Mouse (Mus musculus) limb, embryonic 13.5 days (tissue): ENCODE data around the gene Gm3488. TPM values are rescaled to one million over a fixed set of nuclear protein-coding genes. Genes with fewer than 3 reads are reported as not detected.
"Not testable (repeated sequence)": the region's sequence is repeated elsewhere in the genome, so short reads cannot be mapped to it uniquely, and the experiment has no call there.

Experiments used
- ATAC-seq: fragments of 200-750 bp; cut with Nextera tagmentation; 2 replicates; pipeline ENCODE4 v1.8.0; 2017; ENCODE audit warnings: low read depth, moderate number of reproducible peaks, moderate TSS enrichment; ENCODE audit not compliant: low FRiP score
- H3K27ac ChIP-seq: fragments of 300-500 bp; sonication (generic); 2 replicates; pipeline ENCODE4 v1.5.1; 2015; ENCODE audit warnings: inconsistent platforms, mild to moderate bottlenecking, moderate library complexity
- H3K27me3 ChIP-seq: fragments of 300-500 bp; sonication (generic); 2 replicates; pipeline ENCODE4 v1.6.1; 2015; ENCODE audit warnings: mild to moderate bottlenecking, inconsistent platforms
- H3K36me3 ChIP-seq: fragments of 300-500 bp; sonication (generic); 2 replicates; pipeline ENCODE4 v1.6.1; 2015; ENCODE audit warnings: inconsistent platforms, mild to moderate bottlenecking, moderate library complexity
- H3K4me1 ChIP-seq: fragments of 300-500 bp; sonication (generic); 2 replicates; pipeline ENCODE4 v1.6.1; 2015; ENCODE audit warnings: inconsistent platforms
- H3K4me2 ChIP-seq: fragments of 300-500 bp; sonication (generic); replicated peaks from 2 replicates; pipeline ENCODE4 v1.6.1; 2015; ENCODE audit warnings: inconsistent platforms, mild to moderate bottlenecking, moderate library complexity
- H3K4me3 ChIP-seq: fragments of 300-500 bp; sonication (generic); 2 replicates; pipeline ENCODE4 v1.5.1; 2015; ENCODE audit warnings: moderate library complexity, mild to moderate bottlenecking, inconsistent platforms
- H3K9ac ChIP-seq: fragments of 300-500 bp; sonication (generic); 2 replicates; pipeline ENCODE4 v1.6.1; 2015; ENCODE audit warnings: mild to moderate bottlenecking, inconsistent platforms
- H3K9me3 ChIP-seq: fragments of 300-500 bp; sonication (generic); 2 replicates; pipeline ENCODE4 v1.6.1; 2016; ENCODE audit warnings: inconsistent platforms
- WGBS: fragments of 180-500 bp; shearing (Covaris S2); methylation state at CpG from one replicate; pipeline ENCODE4 v1.1.7; 2015; 5-methylcytosine and 5-hydroxymethylcytosine counted together
- polyA plus RNA-seq: library from polyadenylated mRNA; unstranded; fragments of >200 nt; fragmentation: Nextera tagmentation; extraction: Ambion mirVana; gene quantifications from 2 replicates; pipeline ENCODE4 v1.2.1, GENCODE M21; 2015

Gm3488 gene
- 0.45 and 0.75 TPM in 2 replicates for polyA plus RNA-seq

DNA sequence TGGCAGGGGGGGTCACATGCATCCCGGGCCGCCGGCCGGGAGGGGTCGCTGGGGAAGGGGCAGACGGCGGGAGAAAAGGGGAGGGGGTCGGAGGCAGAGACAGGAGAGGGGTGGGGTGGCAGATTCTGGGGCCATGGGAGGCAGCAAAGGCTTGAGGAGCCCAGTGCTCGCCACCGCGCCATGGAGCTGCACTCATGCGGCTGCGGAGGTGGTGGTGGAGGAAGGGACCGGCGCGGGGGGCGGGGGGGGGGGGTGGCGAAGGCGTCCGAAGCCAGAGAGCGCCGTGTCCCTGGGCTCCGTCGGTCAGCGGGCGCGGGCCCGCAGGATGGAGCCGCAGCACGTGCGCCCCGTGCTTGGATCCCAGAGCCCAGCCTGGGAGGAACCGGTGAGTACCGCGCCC, at the start of gene Gm3488:
Gm3488 (plus strand) TSS at position 301 of the 400 bp plus-strand sequence.
- not testable (repeated sequence) for H3K4me2 ChIP-seq, H3K27me3 ChIP-seq, H3K4me3 ChIP-seq, ATAC-seq, H3K27ac ChIP-seq, H3K9ac ChIP-seq, H3K9me3 ChIP-seq, H3K36me3 ChIP-seq, H3K4me1 ChIP-seq
- no CpG with 5 or more reads among the region's 35 CpGs for WGBS

- H3K27ac ChIP-seq, H3K4me2 ChIP-seq, H3K27me3 ChIP-seq, H3K4me3 ChIP-seq, H3K36me3 ChIP-seq, H3K4me1 ChIP-seq, H3K9me3 ChIP-seq, H3K9ac ChIP-seq, ATAC-seq: not testable (repeated sequence)
- WGBS, result no CpG with 5 or more reads among the region's 3 CpGs
These were observed 46.1 kb upstream of the Gm3488 start, which contains the start of gene Gm3194 for GRCm38 (mm10) chr14:5455367-5455766. Gm3194 (minus strand) TSS chr14:5455467.

DNA sequence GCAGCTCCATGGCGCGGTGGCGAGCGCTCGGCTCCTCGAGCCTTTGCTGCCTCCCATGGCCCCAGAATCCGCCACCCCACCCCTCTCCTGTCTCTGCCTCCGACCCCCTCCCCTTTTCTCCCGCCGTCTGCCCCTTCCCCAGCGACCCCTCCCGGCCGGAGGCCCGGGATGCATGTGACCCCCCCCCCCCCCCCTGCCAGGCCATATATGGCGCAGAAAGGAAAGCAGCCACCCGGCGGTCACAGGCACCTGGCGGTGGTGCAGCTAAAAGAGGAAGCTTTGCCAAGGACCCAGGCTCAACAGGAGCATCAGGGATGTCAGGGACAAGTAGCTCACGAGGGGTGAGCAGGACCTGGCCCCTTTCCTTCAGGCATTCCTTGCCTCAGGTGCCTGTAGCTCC, 41.0 kb upstream of the Gm3488 start:
- WGBS, result no CpG with 5 or more reads among the region's 19 CpGs
- not testable (repeated sequence) for H3K4me3 ChIP-seq, H3K4me2 ChIP-seq, H3K9me3 ChIP-seq, H3K36me3 ChIP-seq, H3K4me1 ChIP-seq, H3K9ac ChIP-seq, H3K27me3 ChIP-seq, H3K27ac ChIP-seq, ATAC-seq

GRCm38 (mm10) chr14:5477730-5478129, 23.7 kb upstream of the Gm3488 start, which contains the start of gene Gm8246:
Gm8246 (minus strand) TSS chr14:5477830.
- not testable (repeated sequence) for H3K4me2 ChIP-seq, H3K27me3 ChIP-seq, H3K9me3 ChIP-seq, H3K27ac ChIP-seq, H3K4me1 ChIP-seq, H3K4me3 ChIP-seq, ATAC-seq, H3K9ac ChIP-seq, H3K36me3 ChIP-seq
- WGBS, result no CpG with 5 or more reads among the region's 3 CpGs

- H3K27ac ChIP-seq, H3K9ac ChIP-seq, H3K4me2 ChIP-seq, H3K9me3 ChIP-seq, ATAC-seq, H3K36me3 ChIP-seq, H3K27me3 ChIP-seq, H3K4me1 ChIP-seq, H3K4me3 ChIP-seq: not testable (repeated sequence)
- 81% methylated on average over 4 of the region's 5 CpGs for WGBS
These were observed 17.6 kb upstream of the Gm3488 start, which contains the start of gene Gm3187 for GRCm38 (mm10) chr14:5483907-5484306. Gm3187 (plus strand) TSS chr14:5484207.

GRCm38 (mm10) chr14:5538196-5538595, 36.7 kb downstream of the Gm3488 start, which contains the start of gene Gm3532:
Gm3532 (plus strand) TSS chr14:5538496.
- not testable (repeated sequence) for H3K4me2 ChIP-seq, H3K27me3 ChIP-seq, H3K36me3 ChIP-seq, ATAC-seq, H3K4me3 ChIP-seq, H3K9me3 ChIP-seq, H3K27ac ChIP-seq, H3K9ac ChIP-seq, H3K4me1 ChIP-seq
- no CpG with 5 or more reads among the region's 2 CpGs for WGBS

Other genes starting within 250 kb of the Gm3488 start
- gene Gm3526, start 241.1 kb upstream of the Gm3488 start, polyA plus RNA-seq, result not detected in 2 replicates
- gene Gm3542, start 166.7 kb upstream of the Gm3488 start, polyA plus RNA-seq, result not detected in 2 replicates
- 0.14 TPM in 1 of 2 replicates, not detected in the other for gene Gm3500, start 112.6 kb upstream of the Gm3488 start, polyA plus RNA-seq
- 0.59 and 0.78 TPM in 2 replicates for gene Gm3194, start 46.2 kb upstream of the Gm3488 start, polyA plus RNA-seq
- not detected in 2 replicates for gene Gm8246, start 23.8 kb upstream of the Gm3488 start, polyA plus RNA-seq
- gene Gm3187, start 17.5 kb upstream of the Gm3488 start, polyA plus RNA-seq, result not detected in 2 replicates
- not detected in 2 replicates for gene Gm3532, start 36.8 kb downstream of the Gm3488 start, polyA plus RNA-seq
- not detected in 2 replicates for gene Gm8265, start 131.4 kb downstream of the Gm3488 start, polyA plus RNA-seq
- gene Gm9603, start 185.8 kb downstream of the Gm3488 start, polyA plus RNA-seq, result not detected in 2 replicates
- gene Gm3373, start 239.9 kb downstream of the Gm3488 start, polyA plus RNA-seq, result not detected in 2 replicates